Mouse (Mus musculus): ENCODE measurements around the gene Olfr1335. TPM values are rescaled to one million over a fixed set of nuclear protein-coding genes. Genes with fewer than 3 reads are reported as not detected.
"Not testable (repeated sequence)": the region's sequence is repeated elsewhere in the genome, so short reads cannot be mapped to it uniquely, and the experiment has no call there.

Olfr1335 gene
- not detected in 2 replicates for polyA plus RNA-seq (2015; fragmentation: Nextera tagmentation; extraction: Ambion mirVana)

DNA sequence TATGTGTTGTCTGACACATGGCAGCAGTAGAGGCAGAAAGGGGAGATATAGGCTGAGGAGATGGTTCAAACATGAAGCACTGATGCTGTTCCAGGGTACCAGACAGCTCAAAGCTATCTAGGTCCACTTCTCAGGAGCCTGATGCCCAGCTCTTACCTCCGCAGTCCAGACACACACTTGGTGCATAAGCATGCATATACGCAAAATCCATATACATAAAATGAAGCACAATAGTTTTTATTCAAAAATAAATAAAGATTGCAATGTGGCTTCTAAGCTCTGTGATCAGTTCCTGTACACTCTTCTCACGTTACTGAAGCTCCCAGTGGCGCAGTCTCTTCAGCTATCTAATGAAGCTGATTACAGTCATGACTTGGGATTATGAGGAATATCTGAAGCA is at the start of gene Olfr1335:
Olfr1335 (minus strand) TSS at position 101 of the 400 bp plus-strand sequence.
- H3K27ac ChIP-seq = no peak within 1 kb of the TSS
- no peaks in the 10 kb centered on the region for H3K27me3 ChIP-seq
- H3K4me3 ChIP-seq (replicated peaks) = no peak within 1 kb of the TSS
- ATAC-seq (replicated peaks; ENCODE audit: low FRiP score) = no peak
- no peak within 1 kb of the TSS for H3K9ac ChIP-seq
- H3K4me2 ChIP-seq = no peak within 1 kb of the TSS
- H3K36me3 ChIP-seq = no peaks in the 10 kb centered on the region
- no peaks in the 10 kb centered on the region for H3K4me1 ChIP-seq
- WGBS = 90% methylated on average over 4 of the region's 4 CpGs
- no peaks in the 10 kb centered on the region for H3K9me3 ChIP-seq (replicated peaks)

GRCm38 (mm10) chr4:118836179-118836578 is 26.4 kb upstream of the Olfr1335 start, which contains the start of gene Olfr1333:
TSS of gene Olfr1333 (minus strand) at chr4:118836279.
- Histone ChIP-seq H3K9ac (no peak within 1 kb of the TSS), H3K36me3 (no peaks in the 10 kb centered on the region), H3K27me3 (no peaks in the 10 kb centered on the region), H3K27ac (no peak within 1 kb of the TSS), H3K4me3 (replicated peaks) (no peak within 1 kb of the TSS), H3K4me2 (no peak within 1 kb of the TSS), H3K4me1 (no peaks in the 10 kb centered on the region), H3K9me3 (replicated peaks) (no peaks in the 10 kb centered on the region)
- WGBS = 97% methylated on average over 1 of the region's 1 CpGs
- ATAC-seq (replicated peaks; ENCODE audit: low FRiP score) = no peak

- H3K4me1 ChIP-seq = no peaks in the 10 kb centered on the region
- H3K4me2 ChIP-seq = no peak overlapping the region
- H3K4me3 ChIP-seq (replicated peaks) = no peak overlapping the region
- H3K36me3 ChIP-seq = no peaks in the 10 kb centered on the region
- WGBS = 88% methylated on average over 1 of the region's 1 CpGs
- no peaks in the 10 kb centered on the region for H3K27me3 ChIP-seq
- ATAC-seq (replicated peaks; ENCODE audit: low FRiP score) = no peak
- H3K9me3 ChIP-seq (replicated peaks) = no peaks in the 10 kb centered on the region
- H3K9ac ChIP-seq = no peak overlapping the region
- H3K27ac ChIP-seq = no peak overlapping the region
These were observed 9.2 kb upstream of the Olfr1335 start for GRCm38 (mm10) chr4:118818921-118819320.

GRCm38 (mm10) chr4:118792796-118793195 is 16.9 kb downstream of the Olfr1335 start:
- not testable (repeated sequence) for H3K4me2 ChIP-seq; H3K9ac ChIP-seq; H3K36me3 ChIP-seq; H3K27ac ChIP-seq; ATAC-seq (replicated peaks; ENCODE audit: low FRiP score); H3K27me3 ChIP-seq; H3K9me3 ChIP-seq (replicated peaks); H3K4me1 ChIP-seq; H3K4me3 ChIP-seq (replicated peaks)

DNA sequence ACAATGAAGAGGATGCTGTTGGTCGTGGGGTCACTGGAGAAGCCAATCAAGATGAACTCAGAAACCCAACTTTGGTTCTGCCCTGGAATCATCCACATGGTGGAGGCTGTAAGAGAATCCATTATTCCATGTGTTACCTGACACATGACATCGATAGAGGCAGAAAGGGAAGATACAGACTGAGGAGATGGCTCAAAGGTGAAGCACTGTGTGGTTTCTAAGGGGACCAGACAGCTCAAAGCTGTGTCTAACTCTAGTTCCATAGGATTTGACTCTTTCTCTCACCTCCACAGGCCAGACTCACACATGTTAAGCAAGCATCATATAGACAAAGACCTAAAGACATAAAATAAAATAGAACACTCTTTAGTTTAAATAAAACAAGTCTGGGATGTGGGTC is 27.3 kb downstream of the Olfr1335 start, which contains the start of gene Olfr1337:
Olfr1337 (minus strand) TSS at position 101 of the 400 bp plus-strand sequence.
- no peak for ATAC-seq (replicated peaks; ENCODE audit: low FRiP score)
- H3K4me1 ChIP-seq = no peaks in the 10 kb centered on the region
- no peaks in the 10 kb centered on the region for H3K27me3 ChIP-seq
- H3K4me2 ChIP-seq = no peak within 1 kb of the TSS
- H3K9ac ChIP-seq = no peak within 1 kb of the TSS
- no peak within 1 kb of the TSS for H3K27ac ChIP-seq
- 72% methylated on average over 2 of the region's 2 CpGs for whole genome bisulfite sequencing
- H3K4me3 ChIP-seq (replicated peaks) = no peak within 1 kb of the TSS
- no peaks in the 10 kb centered on the region for H3K36me3 ChIP-seq
- H3K9me3 ChIP-seq (replicated peaks) = no peaks in the 10 kb centered on the region

Other genes starting within 250 kb of the Olfr1335 start
- 0.21 and 0.22 TPM in 2 replicates for gene Cfap57, start 189.2 kb downstream of the Olfr1335 start, polyA plus RNA-seq (2015; fragmentation: Nextera tagmentation; extraction: Ambion mirVana)
- gene Ebna1bp2, start 189.1 kb downstream of the Olfr1335 start, polyA plus RNA-seq (2015; fragmentation: Nextera tagmentation; extraction: Ambion mirVana) = 148 and 163 TPM in 2 replicates
- not detected in 2 replicates for gene Olfr62, start 151.0 kb downstream of the Olfr1335 start, polyA plus RNA-seq (2015; fragmentation: Nextera tagmentation; extraction: Ambion mirVana)
- 0.09 and 0.23 TPM in 2 replicates for gene Olfr1342, start 117.2 kb downstream of the Olfr1335 start, polyA plus RNA-seq (2015; fragmentation: Nextera tagmentation; extraction: Ambion mirVana)
- gene Olfr1341, start 106.4 kb downstream of the Olfr1335 start, polyA plus RNA-seq (2015; fragmentation: Nextera tagmentation; extraction: Ambion mirVana) = not detected in 2 replicates
- gene Olfr1340, start 89.8 kb downstream of the Olfr1335 start, polyA plus RNA-seq (2015; fragmentation: Nextera tagmentation; extraction: Ambion mirVana) = not detected in 2 replicates
- not detected in 2 replicates for gene Olfr1339, start 77.8 kb downstream of the Olfr1335 start, polyA plus RNA-seq (2015; fragmentation: Nextera tagmentation; extraction: Ambion mirVana)
- gene Olfr1338, start 51.2 kb downstream of the Olfr1335 start, polyA plus RNA-seq (2015; fragmentation: Nextera tagmentation; extraction: Ambion mirVana) = not detected in 2 replicates
- not detected in 2 replicates for gene Olfr1337, start 27.4 kb downstream of the Olfr1335 start, polyA plus RNA-seq (2015; fragmentation: Nextera tagmentation; extraction: Ambion mirVana)
- not detected in 2 replicates for gene Olfr1333, start 26.3 kb upstream of the Olfr1335 start, polyA plus RNA-seq (2015; fragmentation: Nextera tagmentation; extraction: Ambion mirVana)
- gene Olfr1331, start 54.7 kb upstream of the Olfr1335 start, polyA plus RNA-seq (2015; fragmentation: Nextera tagmentation; extraction: Ambion mirVana) = not detected in 2 replicates
- gene Olfr1330, start 78.7 kb upstream of the Olfr1335 start, polyA plus RNA-seq (2015; fragmentation: Nextera tagmentation; extraction: Ambion mirVana) = not detected in 2 replicates
- not detected in 2 replicates for gene Olfr1329, start 107.5 kb upstream of the Olfr1335 start, polyA plus RNA-seq (2015; fragmentation: Nextera tagmentation; extraction: Ambion mirVana)
- gene Olfr1328, start 128.7 kb upstream of the Olfr1335 start, polyA plus RNA-seq (2015; fragmentation: Nextera tagmentation; extraction: Ambion mirVana) = not detected in 2 replicates
- not detected in 2 replicates for gene Lao1, start 151.6 kb upstream of the Olfr1335 start, polyA plus RNA-seq (2015; fragmentation: Nextera tagmentation; extraction: Ambion mirVana)

Measured in kidney, embryonic 15.5 days (tissue).